Mouse (Mus musculus) bone marrow macrophage, adult 2 months (primary cell): ENCODE data around the gene Olfr67.

Experiments used
- CTCF ChIP-seq: IDR thresholded peaks from 2 replicates; pipeline ENCODE4 v1.5.1; 2012; ENCODE audit warnings: low read depth, mild to moderate bottlenecking, low read length, moderate library complexity
- POLR2A ChIP-seq: IDR thresholded peaks from 2 replicates; pipeline ENCODE4 v1.6.1; 2012; ENCODE audit warnings: mild to moderate bottlenecking, low read depth, low read length, borderline replicate concordance

- TF ChIP-seq POLR2A: no peak
- no peak for TF ChIP-seq CTCF
These were observed 20.1 kb downstream of the Olfr67 start, which contains the start of gene Olfr69 for GRCm38 (mm10) chr7:103771494-103771893.
